Mouse (Mus musculus): ENCODE results near the gene Sgms1. TPM values are rescaled to one million over a fixed set of nuclear protein-coding genes. Genes with fewer than 3 reads are reported as not detected.

Sgms1 gene
- total RNA-seq, 2 experiments from 2014 or later = 108 to 157 TPM

DNA sequence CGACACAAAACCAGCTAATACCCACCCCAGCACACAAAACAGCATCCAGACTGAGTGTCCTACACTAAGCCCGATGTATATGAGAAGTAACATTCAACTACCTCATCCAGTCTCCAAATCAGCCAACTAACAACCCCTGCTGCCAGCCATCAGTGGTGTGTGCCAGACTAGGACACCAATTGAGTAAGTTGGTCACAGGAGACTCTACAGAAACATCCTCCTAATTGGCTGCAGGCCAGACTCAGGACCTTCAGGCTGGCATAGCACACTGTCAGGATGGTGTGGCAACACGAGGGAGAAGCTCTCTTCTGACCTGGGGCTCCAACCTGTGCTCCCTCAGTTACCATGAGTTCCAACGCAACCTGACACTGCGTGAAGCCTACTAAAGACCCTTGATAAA is 113.3 kb downstream of the Sgms1 start:
- ATAC-seq (replicated peaks; ENCODE audit: low FRiP score, poor library complexity, severe bottlenecking) = no peak

DNA sequence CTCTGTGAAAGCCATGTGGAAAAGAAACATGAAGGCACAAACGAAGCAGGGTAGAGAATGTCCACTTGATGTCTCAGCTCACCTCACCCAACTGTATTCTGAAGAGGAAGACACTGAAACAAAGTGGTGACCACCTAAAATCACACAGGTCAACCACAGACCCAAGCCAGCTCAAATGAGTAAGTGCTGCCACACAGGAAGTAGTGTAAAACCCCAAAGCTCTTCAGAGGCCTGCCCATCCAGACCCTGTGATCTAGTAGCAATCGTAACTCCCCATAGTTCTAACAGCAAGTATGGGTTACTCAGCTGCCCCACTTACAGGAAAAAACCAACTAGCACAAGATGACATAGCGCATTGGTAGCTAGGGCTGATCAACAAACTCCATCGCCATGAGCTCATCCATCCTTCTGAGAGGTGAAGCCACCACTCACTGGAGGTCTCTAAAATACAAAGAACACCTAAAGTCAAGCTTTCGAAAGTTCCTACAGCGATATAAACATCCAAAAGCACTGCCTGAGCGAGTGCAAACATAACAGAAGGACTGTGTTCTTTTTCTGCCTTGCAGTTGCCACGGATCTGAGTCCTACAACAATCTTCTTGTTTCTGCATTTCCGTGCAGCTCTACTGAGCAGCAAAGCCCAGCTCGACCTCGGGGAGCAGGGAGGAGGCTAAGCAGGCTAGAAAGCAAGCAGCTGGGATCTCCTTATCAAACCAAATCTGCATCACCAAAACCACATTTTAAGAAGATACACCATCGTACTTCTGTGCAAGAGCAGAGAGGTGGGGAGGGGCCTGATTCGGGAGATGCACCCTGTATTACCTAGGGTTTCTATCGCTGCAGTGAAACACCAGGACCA is 114.2 kb downstream of the Sgms1 start:
- no peak for ATAC-seq (replicated peaks; ENCODE audit: low FRiP score, poor library complexity, severe bottlenecking)

DNA sequence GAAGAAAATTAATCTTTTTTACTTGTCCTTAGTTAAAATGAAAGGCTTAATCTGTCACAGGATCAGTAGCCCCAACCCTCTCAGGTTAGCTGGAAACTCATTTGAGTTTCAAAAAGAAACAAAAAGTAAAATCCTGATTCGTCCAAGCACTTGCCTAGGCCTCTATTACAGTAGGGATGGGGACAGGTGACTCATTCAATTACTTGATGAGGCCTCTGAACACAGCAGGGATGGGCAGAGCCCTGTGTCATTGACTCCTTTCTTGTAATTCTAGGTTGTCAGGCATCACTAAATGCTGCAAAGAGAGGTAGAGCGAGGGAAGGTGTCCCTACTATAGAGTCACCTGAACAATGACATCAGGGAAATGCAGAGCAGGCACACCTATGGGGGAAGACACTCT is 115.4 kb downstream of the Sgms1 start:
- no peak for ATAC-seq (replicated peaks; ENCODE audit: low FRiP score, poor library complexity, severe bottlenecking)

DNA sequence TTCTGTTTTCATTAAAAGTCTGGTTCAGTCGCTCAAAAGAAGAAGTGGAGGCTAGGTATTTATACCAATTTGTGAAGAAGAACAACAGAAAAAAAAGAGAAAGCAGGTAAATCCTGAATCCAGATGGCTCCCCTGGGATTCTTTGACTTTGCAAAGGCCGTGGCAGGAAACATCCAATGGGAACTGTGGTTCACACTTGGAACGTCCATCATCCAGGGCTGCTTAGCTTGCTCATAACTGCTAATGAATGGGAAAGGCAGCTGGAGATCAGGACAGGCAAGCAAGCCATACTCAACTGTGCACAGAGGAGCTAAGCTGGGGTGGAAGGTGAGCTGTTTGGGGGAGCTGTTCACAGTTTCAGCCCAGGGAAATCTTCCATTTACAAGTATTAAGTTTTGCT is 115.8 kb downstream of the Sgms1 start:
- ATAC-seq (replicated peaks; ENCODE audit: low FRiP score, poor library complexity, severe bottlenecking) = no peak

DNA sequence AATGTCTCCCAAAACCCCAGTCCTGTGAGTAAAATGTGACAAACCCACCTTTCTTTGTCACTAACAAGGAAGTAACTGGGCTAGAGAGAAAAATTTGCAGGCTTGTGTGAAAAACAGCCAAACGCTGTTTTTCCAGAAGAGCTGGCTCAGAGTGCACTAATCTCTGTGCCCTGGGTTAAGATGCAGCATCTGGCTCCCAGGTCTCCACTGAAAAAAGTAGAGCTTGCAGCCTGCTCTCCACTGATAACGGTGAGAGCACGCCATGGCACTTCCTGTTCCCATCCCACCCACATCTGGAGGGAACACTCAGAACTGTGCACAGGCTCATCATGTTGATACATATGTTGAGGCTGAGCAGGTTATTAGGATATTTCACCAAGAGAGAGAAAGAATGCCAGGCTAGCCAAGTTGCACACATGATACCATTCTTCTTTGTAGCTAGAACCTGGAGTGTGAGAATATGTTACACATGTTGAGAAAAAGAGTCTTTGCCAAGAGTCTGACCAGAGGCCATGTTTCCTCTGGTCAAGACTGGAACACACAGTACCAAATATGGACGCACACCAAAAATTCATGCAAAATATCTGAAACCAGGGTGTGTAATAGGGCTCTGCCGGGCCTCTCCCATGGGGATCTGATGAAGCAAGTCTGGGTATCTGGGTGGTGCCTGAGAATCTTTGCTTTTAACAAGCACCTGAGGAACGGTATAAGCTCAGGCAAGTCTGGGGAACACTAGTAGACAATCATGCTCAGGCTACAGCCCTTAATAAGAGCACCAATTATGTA is 116.8 kb downstream of the Sgms1 start:
- ATAC-seq (replicated peaks; ENCODE audit: low FRiP score, poor library complexity, severe bottlenecking) = peak; percentile 93

DNA sequence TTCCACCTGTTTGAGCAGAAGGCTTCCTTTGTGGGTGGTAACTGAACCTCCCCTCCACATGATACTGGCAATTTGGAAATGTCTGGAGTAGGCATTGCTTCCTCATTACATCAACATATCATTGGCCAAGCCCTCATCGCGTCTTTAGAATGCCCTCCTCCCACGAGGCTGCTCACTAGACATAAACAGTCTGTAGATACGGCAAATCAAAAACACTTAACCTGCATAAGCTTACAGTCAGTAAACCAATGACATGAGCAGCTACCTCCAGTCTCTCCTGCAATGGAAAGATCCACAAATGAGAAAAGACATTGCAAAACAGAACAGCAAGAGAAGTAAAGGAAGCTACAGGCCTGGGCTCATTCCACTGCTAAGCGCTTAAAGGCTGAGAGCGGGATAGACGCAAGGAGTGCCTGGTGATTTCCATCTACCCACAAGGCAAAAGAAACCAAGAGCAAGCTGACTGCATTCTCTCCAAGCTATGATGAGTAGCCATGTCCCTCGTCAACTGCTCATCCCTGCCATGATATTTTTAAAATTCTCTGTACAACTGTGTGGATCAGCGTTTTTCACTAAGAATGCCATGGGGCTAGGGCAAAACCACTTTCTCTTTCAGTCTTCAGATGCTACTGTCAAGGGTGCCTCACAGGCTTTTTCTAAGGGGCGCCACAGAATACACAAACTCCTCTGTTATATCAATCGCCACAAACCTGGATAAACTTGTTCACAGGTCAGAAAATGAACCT is 117.9 kb downstream of the Sgms1 start:
- peak; percentile 76 for ATAC-seq (replicated peaks; ENCODE audit: low FRiP score, poor library complexity, severe bottlenecking)

DNA sequence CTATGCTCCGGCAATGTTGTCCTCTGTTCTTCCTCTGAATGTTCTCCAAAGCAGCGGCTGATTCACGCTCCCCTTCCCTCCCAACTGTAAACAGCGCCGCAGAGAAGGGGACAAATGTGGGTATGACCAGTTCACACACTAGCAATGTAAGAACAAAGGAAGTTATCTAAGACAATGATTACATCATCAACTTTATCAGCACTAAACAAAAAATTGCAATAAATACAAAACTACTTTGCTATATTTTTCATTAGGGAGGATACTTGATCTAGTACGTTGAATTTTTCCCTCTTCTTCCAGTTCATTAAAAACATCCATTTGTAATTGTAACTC is 119.7 kb downstream of the Sgms1 start:
- no peak for ATAC-seq (replicated peaks; ENCODE audit: low FRiP score, poor library complexity, severe bottlenecking)

DNA sequence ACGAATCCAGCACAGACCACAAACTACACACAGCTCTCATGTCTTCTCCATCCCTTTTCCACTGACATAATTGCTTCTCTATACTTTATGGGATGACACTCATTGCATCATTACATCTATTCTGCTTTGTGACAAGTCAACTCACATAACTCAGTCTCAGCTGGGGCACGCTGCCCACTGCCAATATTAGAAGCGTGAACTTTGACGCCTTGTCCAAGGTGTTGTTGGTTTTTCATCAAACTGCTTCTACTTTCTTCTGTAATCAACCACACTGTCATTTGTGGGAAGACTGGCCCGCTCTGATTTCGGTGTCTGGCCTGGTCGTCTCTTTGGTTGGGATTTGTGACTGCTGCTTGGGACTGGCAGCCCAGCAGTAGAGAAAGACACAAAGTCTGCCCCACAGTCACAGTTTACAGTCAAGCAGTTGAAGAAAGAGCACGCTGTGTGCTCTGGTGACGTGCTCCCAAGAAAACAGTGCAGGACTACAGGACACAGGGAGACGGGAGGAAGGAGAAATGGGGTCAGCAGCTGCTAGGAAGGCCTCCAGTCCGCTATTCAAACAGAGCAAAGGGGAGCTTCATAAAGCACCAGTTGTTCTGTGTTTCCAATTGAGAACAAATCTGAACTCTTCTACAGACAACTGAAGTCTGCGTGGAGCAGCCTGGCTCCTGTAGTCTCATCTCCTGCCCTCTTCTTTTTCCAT is 120.2 kb downstream of the Sgms1 start:
- ATAC-seq (replicated peaks; ENCODE audit: low FRiP score, poor library complexity, severe bottlenecking) = no peak

DNA sequence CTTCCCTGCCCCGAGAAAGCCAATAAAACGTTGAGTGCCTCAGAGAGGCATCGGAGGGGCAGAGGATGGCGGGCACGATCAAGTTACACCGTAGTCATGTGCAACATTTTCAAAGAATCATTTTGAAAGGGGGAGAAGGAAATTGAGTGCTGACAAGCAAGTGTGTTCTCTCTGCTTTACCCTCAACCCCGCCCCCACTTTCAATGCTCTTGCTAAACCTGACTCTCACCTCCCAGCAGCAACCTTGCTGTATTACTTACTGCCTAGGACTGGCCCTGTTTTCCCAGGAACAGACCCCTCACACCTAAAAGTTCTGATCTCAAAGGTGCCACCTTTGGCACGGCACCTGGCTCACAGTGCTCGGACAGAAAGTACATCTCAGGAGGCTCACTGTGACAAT is 121.0 kb downstream of the Sgms1 start:
- ATAC-seq (replicated peaks; ENCODE audit: low FRiP score, poor library complexity, severe bottlenecking) = no peak

DNA sequence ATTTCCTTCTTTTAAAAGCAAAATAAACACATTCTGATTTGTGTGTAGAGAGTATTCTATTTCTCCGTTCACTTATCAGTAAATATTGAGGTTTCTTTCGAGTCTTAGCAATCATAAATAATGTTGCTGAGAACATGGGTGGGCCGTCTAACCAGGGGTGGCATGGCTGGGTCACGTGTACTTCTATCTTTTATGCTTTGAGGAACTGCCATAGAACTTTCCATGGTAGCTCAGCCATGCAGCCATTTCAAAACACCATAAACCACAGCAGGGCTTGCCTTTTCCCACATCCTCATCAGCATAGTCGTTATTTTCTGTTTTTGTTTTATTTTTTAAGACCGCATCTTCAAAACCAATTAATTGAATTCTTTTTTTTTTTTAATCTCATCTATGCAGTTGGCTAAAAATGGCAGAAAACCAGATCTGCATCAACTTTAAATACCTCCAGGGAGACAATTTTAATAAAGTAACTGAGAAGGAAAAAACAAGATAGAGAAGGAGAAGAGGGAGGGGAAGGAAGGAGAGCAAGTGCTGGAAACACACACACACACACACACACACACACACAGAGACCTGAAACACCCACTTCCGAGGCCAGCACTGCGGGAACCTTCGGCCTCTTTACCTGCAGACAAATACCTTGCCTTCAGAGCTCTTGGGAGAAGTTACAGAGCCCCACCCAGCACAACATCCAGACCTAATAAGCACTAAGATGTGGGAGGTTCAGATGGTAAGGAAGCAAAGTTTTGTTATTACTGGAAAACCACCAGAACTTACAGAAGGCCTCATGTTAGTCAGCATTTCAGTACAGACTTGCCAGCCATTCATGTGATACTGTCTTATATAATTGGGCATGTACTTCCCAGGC is 122.9 kb downstream of the Sgms1 start:
- no peak for ATAC-seq (replicated peaks; ENCODE audit: low FRiP score, poor library complexity, severe bottlenecking)

DNA sequence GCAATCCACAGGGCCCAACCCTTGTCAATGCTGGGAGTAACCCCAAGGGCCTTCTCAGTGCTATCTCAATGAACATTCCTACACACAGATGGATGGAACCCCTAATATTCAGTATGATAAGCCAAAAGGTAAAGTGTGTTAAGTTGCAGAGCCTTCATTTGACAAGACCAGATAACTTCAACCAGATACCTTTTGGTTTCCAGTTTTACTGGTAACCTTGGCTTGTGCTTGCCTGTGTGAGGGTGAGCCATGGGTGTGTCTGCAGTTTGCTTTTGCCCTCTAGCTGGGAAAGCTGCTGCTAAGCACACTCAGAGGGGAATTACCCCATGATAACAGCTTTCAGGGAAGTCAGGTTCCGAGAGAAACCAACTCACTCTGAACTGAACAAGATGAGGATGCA is 125.8 kb downstream of the Sgms1 start:
- ATAC-seq (replicated peaks; ENCODE audit: low FRiP score, poor library complexity, severe bottlenecking) = no peak

DNA sequence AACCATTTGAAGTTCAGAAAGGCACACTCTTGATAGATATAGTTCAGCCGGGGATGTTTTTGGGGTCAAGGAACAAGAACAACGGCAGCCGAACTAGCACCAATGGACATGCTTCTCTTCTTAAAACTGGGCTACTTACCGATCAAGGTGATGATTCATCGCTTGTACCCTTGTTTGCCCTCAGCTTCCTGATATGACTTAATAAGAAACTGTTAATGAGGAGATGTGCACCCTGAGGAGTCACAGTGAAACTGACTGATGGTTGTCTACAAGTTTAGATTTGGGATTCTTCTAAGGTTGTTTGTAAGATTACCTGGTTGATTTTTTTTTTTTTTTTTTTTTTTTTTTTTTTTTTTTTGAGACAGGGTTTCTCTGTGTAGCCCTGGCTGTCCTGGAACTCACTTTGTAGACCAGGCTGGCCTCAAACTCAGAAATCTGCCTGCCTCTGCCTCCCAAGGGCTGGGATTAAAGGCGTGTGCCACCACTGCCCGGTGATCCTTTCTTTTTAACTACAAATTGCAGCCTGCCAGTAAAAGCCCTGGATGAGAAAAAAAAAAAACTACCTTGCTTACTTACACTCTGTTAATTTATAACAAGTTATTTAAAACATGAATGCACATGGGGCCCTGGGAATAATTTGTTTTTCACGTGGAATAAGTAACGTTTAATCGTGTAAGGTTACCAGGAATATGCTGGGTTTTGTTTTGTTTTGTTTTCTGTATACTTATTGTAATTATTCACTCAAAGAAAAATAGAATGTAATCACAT is 126.5 kb downstream of the Sgms1 start:
- ATAC-seq (replicated peaks; ENCODE audit: low FRiP score, poor library complexity, severe bottlenecking) = no peak

DNA sequence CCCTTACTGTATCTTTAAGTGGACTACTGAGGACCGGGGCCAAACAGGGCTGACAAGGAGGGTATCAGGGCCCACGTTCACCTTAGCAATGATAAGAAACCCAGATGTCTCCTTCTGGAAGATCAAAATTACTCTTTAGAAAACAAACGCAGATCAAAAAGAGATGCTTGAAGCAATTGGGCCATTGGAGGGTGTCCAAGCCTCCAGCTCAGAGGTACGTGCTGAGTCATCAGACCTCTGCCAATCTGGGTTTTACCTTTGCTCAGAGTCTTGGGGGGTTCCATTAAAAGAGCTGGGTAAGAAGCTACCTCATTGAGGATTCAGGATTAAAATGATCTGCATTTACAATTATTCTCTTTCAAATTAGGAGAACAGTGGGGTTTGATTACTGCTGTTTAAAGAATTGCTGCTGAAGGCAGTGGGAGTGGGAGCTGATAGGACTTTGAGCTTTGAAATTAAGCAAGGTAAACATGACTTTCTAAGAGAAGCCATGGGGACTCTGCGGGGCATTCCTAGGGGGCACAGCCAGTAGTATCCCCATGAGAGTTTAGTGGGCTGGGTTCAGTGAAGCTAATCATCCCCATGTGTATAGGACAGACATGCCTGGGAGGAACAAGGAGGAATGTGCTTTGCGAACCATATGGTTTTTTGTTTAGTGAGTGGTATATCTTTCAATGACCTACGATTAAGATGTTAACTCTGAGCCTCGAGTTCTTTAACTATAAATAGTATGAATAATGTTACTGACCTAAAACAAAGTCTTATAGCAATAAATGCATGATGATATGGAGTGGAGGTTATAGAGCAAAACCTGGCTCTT is 128.4 kb downstream of the Sgms1 start:
- ATAC-seq (replicated peaks; ENCODE audit: low FRiP score, poor library complexity, severe bottlenecking) = no peak

DNA sequence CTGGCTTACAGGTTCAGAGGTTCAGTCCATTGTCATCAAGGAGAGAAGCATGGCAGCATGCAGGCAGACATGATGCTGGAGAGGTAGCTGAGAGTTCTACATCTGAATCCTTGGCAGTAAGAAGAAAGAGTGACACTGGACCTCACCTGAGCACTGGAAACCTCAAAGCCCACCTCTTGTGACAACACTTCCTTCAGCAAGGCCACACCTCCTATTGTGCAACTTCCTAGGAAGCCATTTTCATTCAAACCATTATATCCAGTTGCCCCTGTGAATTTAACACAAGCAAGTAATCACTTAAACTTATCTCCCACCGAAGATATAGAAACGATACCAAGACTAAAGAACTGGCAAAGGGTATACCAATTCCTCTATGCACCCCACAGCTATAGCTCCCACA is 129.7 kb downstream of the Sgms1 start:
- ATAC-seq (replicated peaks; ENCODE audit: low FRiP score, poor library complexity, severe bottlenecking) = no peak

DNA sequence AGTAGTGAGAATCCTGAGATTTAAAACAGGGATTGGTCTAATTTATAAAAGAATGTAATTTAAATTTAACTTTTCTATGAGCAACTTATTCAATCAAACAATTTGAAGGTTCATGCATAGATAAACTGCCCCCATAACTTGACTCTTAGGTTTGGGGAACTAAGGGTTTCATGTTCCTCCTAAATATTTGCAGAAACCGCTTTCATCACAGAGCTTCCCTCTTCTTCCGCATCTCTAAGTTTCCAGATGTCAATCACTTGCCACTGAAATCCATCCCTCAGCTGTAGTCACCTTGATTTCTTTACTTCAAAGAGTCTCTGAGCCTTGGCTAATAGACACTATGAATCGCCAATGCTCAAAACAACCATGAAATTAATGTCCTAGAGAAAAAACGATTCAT is 130.5 kb downstream of the Sgms1 start:
- no peak for ATAC-seq (replicated peaks; ENCODE audit: low FRiP score, poor library complexity, severe bottlenecking)

DNA sequence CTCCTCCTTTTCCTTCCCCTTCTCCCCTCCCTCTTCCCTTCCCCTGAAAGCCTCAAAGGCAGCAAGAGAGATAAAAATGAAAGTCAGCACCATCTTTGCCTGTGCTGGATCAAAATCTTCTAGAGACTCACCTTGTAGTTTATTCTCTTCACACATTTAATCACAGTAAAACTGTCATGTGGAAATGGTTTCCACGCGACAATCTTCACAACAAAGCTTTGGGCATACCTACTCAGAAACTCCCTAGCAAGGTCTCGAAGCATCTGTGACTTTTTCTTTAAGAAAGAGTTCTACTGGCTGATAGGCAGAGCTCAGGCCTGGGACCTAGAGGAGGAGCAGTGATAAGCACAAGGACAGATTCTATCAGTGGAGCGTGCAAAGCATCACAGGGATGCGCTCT is 131.4 kb downstream of the Sgms1 start:
- no peak for ATAC-seq (replicated peaks; ENCODE audit: low FRiP score, poor library complexity, severe bottlenecking)

DNA sequence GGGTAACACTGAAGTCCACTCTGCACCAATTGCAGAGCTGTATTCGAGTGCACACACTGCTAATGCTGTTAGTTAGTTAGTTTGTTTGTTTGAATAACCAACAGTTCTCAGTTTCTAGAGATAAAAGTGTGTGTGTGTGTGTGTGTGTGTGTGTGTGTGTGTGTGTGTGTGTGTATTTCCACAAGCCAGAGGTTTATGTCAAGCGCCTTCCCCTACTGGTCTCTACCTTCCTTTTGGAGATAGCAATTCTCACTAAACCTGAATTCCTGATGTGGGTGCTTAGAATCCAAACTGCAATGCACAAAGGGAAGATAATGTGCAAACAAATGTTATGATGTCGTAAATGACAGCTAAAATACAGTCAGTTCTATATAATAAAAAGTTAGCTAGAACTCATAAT is 131.9 kb downstream of the Sgms1 start:
- no peak for ATAC-seq (replicated peaks; ENCODE audit: low FRiP score, poor library complexity, severe bottlenecking)

All from erythroid progenitor cell, adult 5-6 weeks (primary cell).